Mouse (Mus musculus): ENCODE results near the gene Wdr83os. TPM values are rescaled to one million over a fixed set of nuclear protein-coding genes. Genes with fewer than 3 reads are reported as not detected.

The Wdr83os gene
- polyA plus RNA-seq, 1 experiment = 79.1 TPM

DNA sequence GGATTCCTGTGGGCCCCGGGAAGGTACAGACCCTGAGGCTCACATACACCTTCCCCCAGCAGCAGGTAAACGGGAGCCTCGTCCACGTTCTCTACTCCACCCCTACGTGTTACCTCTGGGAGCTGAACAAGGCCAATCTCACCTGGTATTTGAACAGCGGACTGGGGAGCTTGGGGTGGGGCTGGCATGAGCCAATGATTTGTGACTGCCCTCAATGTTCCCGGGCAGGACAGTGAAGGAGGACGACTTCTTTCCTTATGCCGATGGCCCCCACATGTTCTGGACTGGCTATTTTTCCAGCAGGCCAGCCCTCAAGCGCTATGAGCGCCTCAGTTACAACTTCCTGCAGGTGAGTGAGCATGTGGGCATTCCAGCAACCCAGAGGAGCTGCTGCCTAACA is 10.3 kb downstream of the Wdr83os start:
- Histone ChIP-seq H3K27me3 (ENCODE audit: control insufficient read depth, insufficient read depth, low read length) (no peaks in the 10 kb centered on the region), H3K4me1 (ENCODE audit: control insufficient read depth, insufficient read depth, insufficient read length, low read length) (no peaks in the 10 kb centered on the region), H3K4me3 (ENCODE audit: low read depth, low read length) (no peak overlapping the region), H3K27ac (ENCODE audit: insufficient read depth, low read depth, low read length) (no peak overlapping the region), H3K36me3 (ENCODE audit: control insufficient read depth, insufficient read depth, low read length) (peaks cover 57% of the 10 kb centered on the region)
- WGBS = 82% methylated on average over 11 of the region's 11 CpGs
- TF ChIP-seq CTCF (IDR thresholded peaks at IDR 0.05; ENCODE audit: extremely low read depth, insufficient read length, insufficient replicate concordance, low read depth, low read length) (no peak), POLR2A (IDR thresholded peaks at IDR 0.05; ENCODE audit: low read depth, low read length) (no peak)

DNA sequence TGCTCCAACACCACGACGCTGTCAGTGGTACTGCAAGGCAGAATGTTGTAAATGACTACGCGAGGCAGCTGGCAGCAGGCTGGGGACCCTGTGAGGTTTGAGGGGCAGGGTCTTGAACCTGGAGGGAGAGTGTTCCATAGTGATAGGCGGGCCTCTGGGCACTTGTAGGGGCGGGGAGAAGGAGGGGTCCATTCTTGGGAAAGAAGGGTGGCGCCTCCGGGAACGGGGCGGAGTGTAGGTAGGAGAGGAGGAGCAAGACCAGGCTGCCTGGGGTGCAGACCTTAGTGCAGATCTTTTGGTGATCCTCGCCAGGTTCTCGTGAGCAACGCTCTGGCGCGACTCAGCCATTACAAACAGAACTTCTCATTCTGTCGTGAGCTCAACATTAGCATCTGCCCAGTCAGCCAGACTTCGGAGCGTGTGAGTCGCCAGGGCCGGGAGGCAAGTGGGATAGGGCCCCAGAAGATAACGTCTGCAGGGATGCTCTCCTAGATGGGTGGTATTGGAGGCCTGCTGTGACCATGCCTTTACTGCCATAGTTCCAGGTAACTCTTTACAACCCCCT is 11.1 kb downstream of the Wdr83os start:
- H3K27ac ChIP-seq (ENCODE audit: insufficient read depth, low read depth, low read length) = no peak overlapping the region
- no peaks in the 10 kb centered on the region for H3K27me3 ChIP-seq (ENCODE audit: control insufficient read depth, insufficient read depth, low read length)
- H3K36me3 ChIP-seq (ENCODE audit: control insufficient read depth, insufficient read depth, low read length) = peaks cover 64% of the 10 kb centered on the region
- TF ChIP-seq POLR2A (IDR thresholded peaks at IDR 0.05; ENCODE audit: low read depth, low read length) (no peak), CTCF (IDR thresholded peaks at IDR 0.05; ENCODE audit: extremely low read depth, insufficient read length, insufficient replicate concordance, low read depth, low read length) (no peak)
- 77% methylated on average over 21 of the region's 21 CpGs for WGBS
- H3K4me3 ChIP-seq (ENCODE audit: low read depth, low read length) = no peak overlapping the region
- no peaks in the 10 kb centered on the region for H3K4me1 ChIP-seq (ENCODE audit: control insufficient read depth, insufficient read depth, insufficient read length, low read length)

DNA sequence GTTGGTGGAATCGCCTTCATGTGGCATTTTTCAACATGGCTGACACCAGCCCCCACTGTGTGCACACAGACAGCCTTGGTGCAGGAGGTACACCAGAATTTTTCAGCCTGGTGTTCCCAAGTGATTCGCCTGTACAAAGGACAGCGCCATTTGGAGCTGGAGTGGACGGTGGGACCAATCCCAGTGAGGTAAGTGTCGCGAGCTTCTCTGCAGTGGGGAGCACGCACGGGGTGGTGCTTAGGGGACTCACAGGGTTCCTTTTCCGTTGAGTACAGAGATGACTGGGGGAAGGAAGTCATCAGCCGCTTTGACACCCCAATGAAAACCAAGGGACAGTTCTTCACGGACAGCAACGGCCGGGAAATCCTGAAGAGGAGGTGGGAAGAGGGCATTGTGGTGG is 14.5 kb downstream of the Wdr83os start:
- Histone ChIP-seq H3K4me1 (ENCODE audit: control insufficient read depth, insufficient read depth, insufficient read length, low read length) (no peaks in the 10 kb centered on the region), H3K27ac (ENCODE audit: insufficient read depth, low read depth, low read length) (no peak overlapping the region), H3K27me3 (ENCODE audit: control insufficient read depth, insufficient read depth, low read length) (no peaks in the 10 kb centered on the region), H3K36me3 (ENCODE audit: control insufficient read depth, insufficient read depth, low read length) (peaks cover 55% of the 10 kb centered on the region), H3K4me3 (ENCODE audit: low read depth, low read length) (no peak overlapping the region)
- no peak for TF ChIP-seq POLR2A (IDR thresholded peaks at IDR 0.05; ENCODE audit: low read depth, low read length)
- TF ChIP-seq CTCF (IDR thresholded peaks at IDR 0.05; ENCODE audit: extremely low read depth, insufficient read length, insufficient replicate concordance, low read depth, low read length) = no peak
- WGBS = 92% methylated on average over 13 of the region's 13 CpGs

DNA sequence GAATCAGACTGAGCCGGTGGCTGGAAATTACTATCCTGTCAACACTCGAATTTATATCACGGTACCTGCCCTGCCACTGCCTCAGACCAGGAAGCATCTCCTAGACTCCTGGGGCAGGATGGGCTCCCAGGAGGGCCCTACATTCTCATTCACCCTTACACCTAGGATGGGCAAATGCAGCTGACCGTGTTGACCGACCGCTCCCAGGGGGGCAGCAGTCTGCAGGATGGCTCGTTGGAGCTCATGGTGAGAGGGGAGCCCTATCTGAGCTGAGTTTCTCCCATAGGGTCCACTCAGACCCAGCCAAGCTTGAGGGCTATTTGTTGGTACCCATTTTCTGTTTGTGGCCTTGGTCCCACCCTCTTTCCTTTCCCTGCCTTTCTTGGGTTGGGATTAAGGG is 15.0 kb downstream of the Wdr83os start:
- Histone ChIP-seq H3K4me3 (ENCODE audit: low read depth, low read length) (no peak overlapping the region), H3K27me3 (ENCODE audit: control insufficient read depth, insufficient read depth, low read length) (no peaks in the 10 kb centered on the region), H3K27ac (ENCODE audit: insufficient read depth, low read depth, low read length) (no peak overlapping the region), H3K36me3 (ENCODE audit: control insufficient read depth, insufficient read depth, low read length) (peaks cover 55% of the 10 kb centered on the region), H3K4me1 (ENCODE audit: control insufficient read depth, insufficient read depth, insufficient read length, low read length) (no peaks in the 10 kb centered on the region)
- no peak for TF ChIP-seq POLR2A (IDR thresholded peaks at IDR 0.05; ENCODE audit: low read depth, low read length)
- TF ChIP-seq CTCF (IDR thresholded peaks at IDR 0.05; ENCODE audit: extremely low read depth, insufficient read length, insufficient replicate concordance, low read depth, low read length) = no peak
- WGBS = 95% methylated on average over 7 of the region's 7 CpGs

DNA sequence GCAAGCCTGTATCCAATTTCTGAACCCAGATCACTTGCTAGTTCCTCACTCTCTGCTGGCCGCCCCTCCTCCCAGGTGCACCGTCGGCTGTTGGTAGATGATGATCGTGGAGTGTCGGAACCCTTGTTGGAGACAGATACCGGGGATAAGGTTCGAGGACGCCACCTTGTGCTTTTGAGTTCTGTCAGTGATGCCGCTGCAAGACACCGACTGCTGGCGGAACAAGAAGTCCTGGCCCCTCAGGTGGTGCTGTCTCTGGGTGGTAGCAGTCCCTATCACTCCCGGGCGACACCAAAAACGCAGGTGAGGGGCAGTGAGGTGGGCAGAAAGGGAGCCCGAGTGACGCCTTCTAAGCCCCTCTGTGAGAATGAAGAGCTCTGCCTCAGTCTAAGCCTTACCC is 15.7 kb downstream of the Wdr83os start:
- WGBS = 95% methylated on average over 16 of the region's 16 CpGs
- H3K36me3 ChIP-seq (ENCODE audit: control insufficient read depth, insufficient read depth, low read length) = peaks cover 50% of the 10 kb centered on the region

DNA sequence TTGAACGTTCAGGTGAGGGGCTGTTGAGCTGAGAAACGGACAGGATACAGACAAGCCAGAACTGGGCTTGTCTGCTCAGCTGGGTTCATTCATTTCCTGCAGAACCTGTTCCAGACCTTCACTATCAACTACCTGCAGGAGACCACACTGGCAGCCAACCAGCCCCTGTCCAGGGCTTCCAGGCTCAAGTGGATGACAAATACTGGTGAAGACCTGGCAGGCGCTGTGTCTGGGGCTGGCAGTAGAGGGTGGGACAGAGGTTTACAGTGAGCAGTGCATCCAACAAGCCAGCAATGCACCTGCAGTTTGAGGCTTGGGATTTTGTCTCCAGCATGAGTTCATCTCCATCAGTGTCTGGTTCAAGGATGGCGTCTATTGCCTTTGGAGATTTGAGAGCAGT is 16.3 kb downstream of the Wdr83os start:
- H3K4me1 ChIP-seq (ENCODE audit: control insufficient read depth, insufficient read depth, insufficient read length, low read length) = no peaks in the 10 kb centered on the region
- H3K36me3 ChIP-seq (ENCODE audit: control insufficient read depth, insufficient read depth, low read length) = peaks cover 45% of the 10 kb centered on the region
- TF ChIP-seq POLR2A (IDR thresholded peaks at IDR 0.05; ENCODE audit: low read depth, low read length) (no peak), CTCF (IDR thresholded peaks at IDR 0.05; ENCODE audit: extremely low read depth, insufficient read length, insufficient replicate concordance, low read depth, low read length) (no peak)
- WGBS = 85% methylated on average over 4 of the region's 4 CpGs
- H3K27ac ChIP-seq (ENCODE audit: insufficient read depth, low read depth, low read length) = no peak overlapping the region
- H3K4me3 ChIP-seq (ENCODE audit: low read depth, low read length) = no peak overlapping the region
- H3K27me3 ChIP-seq (ENCODE audit: control insufficient read depth, insufficient read depth, low read length) = no peaks in the 10 kb centered on the region

More for the DNA sequence above, 15.7 kb downstream of the Wdr83os start:
- no peak for TF ChIP-seq CTCF (IDR thresholded peaks at IDR 0.05; ENCODE audit: extremely low read depth, insufficient read length, insufficient replicate concordance, low read depth, low read length)
- TF ChIP-seq POLR2A (IDR thresholded peaks at IDR 0.05; ENCODE audit: low read depth, low read length) = no peak
- H3K27me3 ChIP-seq (ENCODE audit: control insufficient read depth, insufficient read depth, low read length) = no peaks in the 10 kb centered on the region
- H3K4me3 ChIP-seq (ENCODE audit: low read depth, low read length) = no peak overlapping the region
- H3K27ac ChIP-seq (ENCODE audit: insufficient read depth, low read depth, low read length) = no peak overlapping the region
- H3K4me1 ChIP-seq (ENCODE audit: control insufficient read depth, insufficient read depth, insufficient read length, low read length) = no peaks in the 10 kb centered on the region

DNA sequence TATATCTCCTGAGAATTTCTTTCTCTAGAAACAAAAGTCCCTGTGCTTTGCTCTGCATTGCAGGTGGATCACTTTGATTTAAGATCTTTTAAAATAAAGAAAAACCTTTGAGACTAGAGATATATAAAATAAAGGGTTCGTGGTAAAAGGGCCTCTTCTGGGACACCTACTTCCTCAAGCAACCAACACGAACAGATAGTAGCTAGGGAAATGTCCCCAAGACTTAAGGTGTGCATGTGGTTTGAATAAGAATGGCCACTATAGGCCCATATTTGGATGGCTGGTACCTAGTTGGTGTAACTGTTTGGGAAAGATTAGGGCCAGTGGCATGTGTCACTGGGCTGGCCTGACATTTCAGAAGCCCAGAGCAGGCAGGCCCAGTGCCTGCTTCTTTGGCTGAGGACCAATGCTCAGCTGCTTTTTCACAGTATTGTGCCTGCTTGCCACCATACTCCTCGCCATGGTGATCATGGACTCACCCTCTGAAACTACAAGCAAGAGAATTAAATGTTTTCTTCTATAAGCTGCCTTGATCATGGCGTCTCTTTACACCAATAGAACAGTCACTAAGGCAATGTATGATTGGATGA is 19.6 kb downstream of the Wdr83os start:
- 78% methylated on average over 4 of the region's 4 CpGs for whole genome bisulfite sequencing
- peaks cover 27% of the 10 kb centered on the region for H3K36me3 ChIP-seq (ENCODE audit: control insufficient read depth, insufficient read depth, low read length)

More for the DNA sequence above, 19.6 kb downstream of the Wdr83os start:
- no peak overlapping the region for H3K27ac ChIP-seq (ENCODE audit: insufficient read depth, low read depth, low read length)
- H3K4me1 ChIP-seq (ENCODE audit: control insufficient read depth, insufficient read depth, insufficient read length, low read length) = no peaks in the 10 kb centered on the region
- TF ChIP-seq POLR2A (IDR thresholded peaks at IDR 0.05; ENCODE audit: low read depth, low read length) (no peak), CTCF (IDR thresholded peaks at IDR 0.05; ENCODE audit: extremely low read depth, insufficient read length, insufficient replicate concordance, low read depth, low read length) (no peak)
- no peak overlapping the region for H3K4me3 ChIP-seq (ENCODE audit: low read depth, low read length)
- H3K27me3 ChIP-seq (ENCODE audit: control insufficient read depth, insufficient read depth, low read length) = no peaks in the 10 kb centered on the region

Measured in small intestine, adult 2 months (tissue).